10 mouse cellular contexts compared by ENCODE assay signal in the genomic region with DNA sequence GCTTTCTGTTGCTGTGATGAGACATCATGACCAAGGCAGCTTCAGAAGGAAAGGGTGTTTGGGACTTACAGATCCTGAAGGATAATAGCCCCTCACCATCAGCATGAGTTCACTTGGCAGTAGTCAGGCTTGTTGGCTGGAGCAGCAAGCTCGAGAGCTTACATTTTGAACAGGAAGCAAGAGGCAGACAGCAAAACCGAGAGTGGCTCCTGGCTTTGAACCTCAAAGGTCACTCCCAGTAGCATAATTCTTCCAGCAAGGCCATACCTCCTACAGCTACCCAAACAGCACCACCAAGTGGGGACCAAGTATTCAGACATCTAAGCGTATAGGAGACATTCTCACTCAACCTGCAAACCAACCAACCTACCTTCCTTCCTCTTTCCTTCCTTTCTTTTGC.
"Had no signal": no experiment of that assay in that cellular context is flagged by ENCODE, and none has a peak within 500 bp of the region (broad histone marks: within the 10 kb centered on the region; RNA-seq: fewer than 3 reads in every experiment).

No protein-coding gene starts in this region.

- H3K27ac ChIP-seq: limb, embryonic 12.5 days; midbrain, embryonic 15.5 days; neural tube, embryonic 12.5 days had no signal

- ATAC-seq: midbrain, embryonic 15.5 days had no signal

- DNase-seq: kidney, adult 18-20 months; kidney, postnatal 25 days; layer of hippocampus, adult 9-11 months; retina, postnatal 1 day; right cerebral cortex, postnatal 4 days; spleen, adult 18-20 months; thymus, postnatal 4 days had no signal

- H3K4me1 ChIP-seq: midbrain, embryonic 15.5 days; neural tube, embryonic 12.5 days had no signal

- H3K4me3 ChIP-seq: limb, embryonic 12.5 days; midbrain, embryonic 15.5 days; neural tube, embryonic 12.5 days had no signal

- H3K9me3 ChIP-seq: limb, embryonic 12.5 days; midbrain, embryonic 15.5 days; neural tube, embryonic 12.5 days had no signal

- H3K9ac ChIP-seq: limb, embryonic 12.5 days; midbrain, embryonic 15.5 days; neural tube, embryonic 12.5 days had no signal

- H3K4me2 ChIP-seq: limb, embryonic 12.5 days; midbrain, embryonic 15.5 days; neural tube, embryonic 12.5 days had no signal

- H3K27me3 ChIP-seq: limb, embryonic 12.5 days; midbrain, embryonic 15.5 days; neural tube, embryonic 12.5 days had no signal
